Mouse (Mus musculus) G1E (cell line): ENCODE results near the gene Gm4131.

Source experiments
- CTCF ChIP-seq: IDR thresholded peaks from 2 replicates; pipeline ENCODE4 v1.5.1; 2012; ENCODE audit warnings: low read depth, low read length, inconsistent platforms, mixed read lengths
- GATA1 ChIP-seq: IDR thresholded peaks from 2 replicates; pipeline ENCODE4 v1.6.1; 2012; ENCODE audit warnings: borderline replicate concordance, low read length, inconsistent platforms, mixed read lengths
- POLR2AphosphoS5 ChIP-seq: IDR thresholded peaks from 2 replicates; pipeline ENCODE4 v1.6.1; 2012; ENCODE audit warnings: low read depth, low read length, inconsistent platforms; ENCODE audit not compliant: insufficient replicate concordance

DNA sequence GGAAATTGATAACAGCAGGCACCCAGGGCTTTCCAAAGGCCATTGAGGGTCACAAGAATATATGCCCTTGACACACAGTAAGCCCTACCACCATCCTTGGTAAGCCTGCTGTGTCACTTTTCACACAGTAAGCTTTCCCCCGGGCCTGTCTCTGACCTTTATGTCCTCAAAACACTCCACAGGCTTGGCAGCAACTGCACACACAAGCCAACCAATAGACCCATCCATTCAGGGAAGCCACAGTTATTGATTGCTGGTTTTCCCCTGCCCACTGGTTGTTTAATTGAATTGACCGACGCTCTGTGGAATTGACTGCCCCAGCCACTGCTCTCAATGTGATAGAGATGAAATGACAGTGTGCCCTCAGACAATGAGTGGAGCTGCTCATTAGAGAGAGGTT is 60.5 kb downstream of the Gm4131 start:
- TF ChIP-seq GATA1: no peak
- TF ChIP-seq CTCF: no peak
- TF ChIP-seq POLR2AphosphoS5: no peak
